Mouse (Mus musculus): ENCODE results near the gene Ankrd1.

Gene Ankrd1

GRCm38 (mm10) chr19:36110465-36110864 lies 9.4 kb downstream of the Ankrd1 start:
- DNase-seq (ENCODE audit: low spot score) = no peak

DNA sequence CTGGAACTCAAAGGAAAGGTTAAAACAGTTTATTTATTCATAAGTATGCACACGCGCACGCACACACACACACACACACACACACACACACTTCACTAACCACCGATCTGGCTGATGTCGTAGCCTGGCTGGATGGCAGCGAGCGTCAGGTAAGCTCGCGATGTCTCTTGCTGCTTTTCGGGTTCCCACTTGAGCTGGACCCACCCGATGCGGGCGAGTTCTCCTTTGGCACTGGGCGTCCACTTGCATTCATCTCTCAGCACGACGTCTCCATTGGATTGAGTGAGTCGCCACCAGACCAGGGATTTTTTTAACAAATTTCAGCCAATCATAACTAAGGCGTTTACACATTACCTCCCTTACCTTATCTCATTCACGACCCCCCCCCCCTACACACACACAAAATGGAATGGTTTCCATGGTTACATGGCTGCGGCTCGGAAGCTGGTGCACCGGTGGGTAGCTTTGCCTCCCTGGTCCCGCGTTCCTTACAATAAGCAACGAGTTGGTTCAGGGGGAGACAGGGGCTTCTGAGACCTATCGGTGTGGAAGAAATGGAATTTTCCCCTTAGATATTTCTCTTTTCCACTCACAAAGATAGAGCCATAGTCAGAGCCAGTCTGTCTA lies 10.5 kb downstream of the Ankrd1 start:
- DNase-seq (ENCODE audit: low spot score) = no peak

DNA sequence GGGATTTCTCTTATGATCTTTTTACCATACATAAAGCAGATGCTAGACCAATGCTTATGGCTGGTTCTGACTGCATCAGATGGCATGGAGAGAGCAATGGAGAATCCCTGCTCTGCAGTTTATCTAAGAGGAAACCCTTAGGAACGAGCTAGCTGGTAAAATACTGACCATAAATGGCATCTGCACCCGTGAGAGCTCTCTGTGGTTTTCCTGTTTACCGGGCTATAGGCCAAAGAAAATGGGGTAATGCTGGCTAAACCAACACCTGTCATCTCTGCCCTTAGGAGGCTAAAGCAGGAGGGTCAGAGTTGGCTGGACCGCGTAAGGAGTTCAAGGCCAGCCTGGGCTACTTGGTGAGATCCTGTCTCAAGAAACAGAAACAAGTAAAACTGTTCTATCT lies 16.0 kb downstream of the Ankrd1 start:
- no peak for DNase-seq (ENCODE audit: low spot score)

DNA sequence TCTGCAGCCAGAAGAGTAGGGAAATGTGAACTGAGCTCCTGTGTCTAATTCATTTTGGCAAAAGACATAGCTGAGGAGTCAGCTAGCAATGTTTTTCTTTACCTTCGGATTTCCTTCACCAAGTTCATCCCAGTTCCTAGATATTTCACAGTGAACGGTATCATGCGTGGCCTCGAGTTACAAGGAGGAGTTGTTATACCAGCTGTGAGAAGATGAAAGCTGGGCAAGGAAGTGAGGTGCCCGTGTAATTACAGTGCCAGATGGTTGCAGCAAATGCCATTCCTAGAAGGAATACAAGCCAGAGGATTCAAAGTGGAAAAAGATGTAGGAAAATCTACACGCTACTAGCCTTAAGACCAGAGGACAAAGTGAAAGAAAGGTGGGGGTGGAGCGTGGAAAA lies 21.0 kb downstream of the Ankrd1 start:
- no peak for DNase-seq (ENCODE audit: low spot score)

GRCm38 (mm10) chr19:36098265-36098664 lies 21.6 kb downstream of the Ankrd1 start:
- no peak for DNase-seq (ENCODE audit: low spot score)

- no peak for DNase-seq (ENCODE audit: low spot score)
Measured at GRCm38 (mm10) chr19:36097194-36097593, 22.7 kb downstream of the Ankrd1 start.

GRCm38 (mm10) chr19:36090781-36091180 lies 29.1 kb downstream of the Ankrd1 start:
- peak; percentile 49 for DNase-seq (ENCODE audit: low spot score)

DNA sequence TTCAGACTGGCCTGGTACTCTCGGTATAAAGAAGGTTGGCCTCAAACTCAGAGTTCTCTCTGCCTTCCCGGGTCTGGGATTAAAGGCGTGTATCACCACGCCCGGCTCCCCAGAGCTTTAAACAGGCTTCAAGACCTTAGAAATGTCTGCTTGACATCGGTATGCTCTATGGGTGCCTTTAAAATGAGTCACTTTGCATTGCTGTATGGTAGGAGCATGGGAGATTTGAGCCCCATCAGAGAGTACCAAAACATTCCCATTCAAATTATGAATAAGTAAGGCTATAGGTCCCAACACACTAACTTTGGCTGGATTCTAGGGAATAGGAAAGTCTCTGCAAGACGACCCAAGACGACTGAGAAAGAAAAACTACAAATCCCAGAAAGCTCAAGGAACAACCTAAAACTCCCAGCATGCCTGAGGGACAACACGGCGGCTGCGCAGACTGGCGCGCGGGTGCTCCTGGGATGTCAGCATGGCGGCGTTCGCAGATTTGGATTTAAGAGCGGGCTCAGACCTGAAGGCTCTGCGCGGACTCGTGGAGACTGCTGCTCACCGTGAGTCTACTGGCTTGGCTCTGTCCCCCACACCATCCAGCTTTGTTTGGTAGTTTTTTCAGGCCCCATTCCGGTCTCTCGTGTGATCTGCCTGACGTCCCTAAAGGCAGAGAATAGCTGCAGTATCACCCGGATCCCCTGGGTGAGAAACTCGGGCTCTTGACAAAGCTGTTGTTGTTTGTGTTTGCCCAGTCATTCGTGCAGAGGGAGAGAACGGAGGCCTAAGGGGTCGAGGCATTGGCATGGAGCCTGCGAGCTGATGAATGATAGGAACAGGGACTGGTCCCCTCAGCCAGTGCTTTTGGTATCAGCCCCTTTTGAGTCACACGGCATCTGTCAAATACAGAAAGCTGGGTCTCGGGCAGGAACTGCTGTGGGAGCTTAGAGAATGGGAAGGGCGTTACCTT lies 36.4 kb downstream of the Ankrd1 start, which contains the start of gene Rpp30:
Gene Rpp30 (plus strand): TSS at position 455 of the 964 bp plus-strand sequence.
- peak; percentile 89 for DNase-seq (ENCODE audit: low spot score)

- DNase-seq (ENCODE audit: low spot score) = peak; percentile 72
Measured at GRCm38 (mm10) chr19:36082606-36083261, 37.2 kb downstream of the Ankrd1 start.

DNA sequence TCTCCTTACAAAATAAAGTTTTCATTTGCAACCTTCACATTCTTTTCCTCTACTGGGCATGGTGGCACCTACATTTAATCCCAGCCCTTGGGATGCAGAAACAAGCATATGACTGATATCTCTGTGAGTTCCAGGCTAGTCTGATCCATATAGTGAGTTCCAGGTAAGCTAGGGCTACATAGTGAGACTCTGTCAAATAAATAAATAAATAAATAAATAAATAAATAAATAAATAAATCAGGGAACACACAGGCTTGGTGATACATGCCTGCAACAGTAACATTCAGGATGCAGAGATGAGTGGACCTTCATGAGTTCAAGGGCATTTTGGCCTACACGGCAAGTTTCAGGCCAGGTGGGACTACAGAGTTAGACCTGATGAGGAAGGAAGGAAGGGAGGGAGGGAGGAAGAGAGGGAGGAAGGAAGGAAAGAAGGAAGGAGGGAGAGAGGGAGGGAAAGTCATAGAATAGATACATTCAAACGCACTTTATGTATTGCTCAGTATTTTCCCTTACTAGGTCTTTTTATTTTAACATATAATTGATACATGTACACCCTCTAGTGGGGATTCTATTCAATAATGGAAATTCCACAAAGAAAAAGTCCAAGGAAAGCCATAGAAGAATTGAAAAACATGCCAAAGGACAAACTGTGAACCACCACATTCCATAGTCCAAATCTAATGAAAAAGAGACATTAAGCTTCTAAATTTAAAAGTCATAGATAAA lies 56.9 kb downstream of the Ankrd1 start:
- peak; percentile 44 for DNase-seq (ENCODE audit: low spot score)
